Mouse (Mus musculus) right cerebral cortex, postnatal 10 days (tissue): ENCODE results near the gene Fbxl18.
"Not testable (repeated sequence)": the region's sequence is repeated elsewhere in the genome, so short reads cannot be mapped to it uniquely, and the experiment has no call there.

ENCODE experiments used
- DNase-seq, 2 experiments: peaks; one replicate each; pipeline ENCODE4 v3.0.0; 2021; ENCODE audit warnings: low spot score in 2 of 2

Fbxl18 gene

DNA sequence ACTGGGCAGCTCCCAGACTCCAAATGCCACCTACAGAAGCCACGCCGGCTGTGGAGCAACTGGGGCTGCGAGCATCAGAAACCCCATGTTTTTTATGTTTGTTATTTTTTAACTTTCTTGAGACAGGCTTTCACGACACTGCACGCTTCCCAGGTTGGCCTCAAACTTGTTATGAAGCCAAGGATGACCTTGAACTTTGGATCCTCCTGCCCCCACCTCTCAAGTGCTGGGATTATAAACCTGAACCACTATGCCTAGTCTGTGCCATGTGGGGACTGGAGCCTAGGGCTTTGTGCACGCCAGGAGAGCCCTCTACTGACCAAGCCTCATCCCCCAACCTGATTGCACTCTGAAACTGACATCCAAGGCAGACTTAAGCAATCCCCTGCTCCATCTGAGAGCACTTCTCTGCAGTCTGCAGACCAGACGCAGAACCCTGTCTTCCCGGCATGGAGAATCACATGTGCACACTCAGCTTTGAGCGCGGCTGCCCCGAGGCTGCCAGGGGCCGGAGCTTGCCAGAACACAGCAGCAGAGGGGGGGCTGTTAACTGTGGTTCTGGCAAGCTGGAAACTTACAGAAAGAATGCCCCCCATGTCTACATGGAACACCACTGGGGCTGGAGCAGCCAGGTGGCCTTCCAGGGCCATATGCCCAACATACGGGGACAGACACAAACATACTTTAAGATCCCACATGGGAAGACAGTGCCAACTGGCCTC, 20.3 kb downstream of the Fbxl18 start:
- DNase-seq = peak in 1 of 2 experiments; percentile 40

DNA sequence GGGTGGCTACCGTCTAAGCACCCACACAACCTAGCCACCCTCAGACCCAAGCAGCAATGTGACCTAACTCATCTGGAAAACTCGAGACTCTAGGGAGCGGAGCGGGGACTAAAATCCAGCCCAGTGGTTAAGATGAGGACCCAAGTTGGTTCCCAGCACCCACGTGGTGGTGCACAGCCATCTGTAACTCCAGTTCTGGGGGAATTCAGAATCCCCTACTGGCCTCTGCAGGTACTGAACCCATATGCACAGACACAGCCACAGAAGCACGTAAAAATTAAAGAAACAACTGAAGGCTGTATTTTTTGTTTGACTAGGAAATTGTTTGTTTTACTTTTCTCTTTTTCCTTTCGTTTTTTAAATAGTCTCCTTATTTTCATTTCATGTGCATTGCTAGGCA, 21.5 kb downstream of the Fbxl18 start:
- no peak for DNase-seq

DNA sequence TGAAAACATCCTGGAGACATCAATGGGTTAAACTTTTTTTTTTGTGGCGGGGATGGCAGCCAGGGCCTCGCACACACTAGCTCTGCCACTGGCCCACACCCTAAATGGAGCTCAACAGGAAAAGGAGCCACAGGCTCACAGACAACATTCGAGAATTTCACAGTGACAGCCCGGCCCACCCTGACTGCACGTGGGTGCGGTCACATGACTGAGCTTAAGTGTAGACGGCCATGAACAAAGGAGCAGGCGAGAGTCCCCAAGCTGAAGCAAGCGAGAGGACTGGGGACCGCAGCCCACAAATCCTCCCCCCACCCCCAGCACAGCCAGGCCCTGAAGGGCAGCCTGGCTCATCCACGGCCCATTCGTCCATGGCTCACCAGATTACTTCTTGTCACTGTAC, 23.5 kb downstream of the Fbxl18 start:
- DNase-seq = peak in 1 of 2 experiments; percentile 26

DNA sequence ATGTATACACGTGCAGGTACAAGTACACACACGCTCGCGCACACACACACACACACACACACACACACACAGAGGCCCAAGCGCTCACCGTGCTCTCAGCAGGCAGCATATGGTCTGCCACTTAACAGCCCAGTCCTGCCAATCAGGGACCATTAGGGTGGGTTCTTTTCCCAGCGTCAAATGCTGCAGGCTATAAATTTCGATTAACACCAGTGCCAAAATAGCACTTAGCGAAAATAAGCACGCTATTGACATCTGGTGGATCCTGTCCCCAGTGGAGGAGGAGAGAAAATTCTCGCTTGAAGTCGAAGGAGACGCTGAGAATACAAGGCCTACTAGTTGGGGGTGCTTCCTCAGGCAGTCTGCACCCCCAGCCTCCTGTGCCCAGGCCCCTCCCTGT, 25.8 kb downstream of the Fbxl18 start:
- peak; percentile 53 to 74 for DNase-seq

DNA sequence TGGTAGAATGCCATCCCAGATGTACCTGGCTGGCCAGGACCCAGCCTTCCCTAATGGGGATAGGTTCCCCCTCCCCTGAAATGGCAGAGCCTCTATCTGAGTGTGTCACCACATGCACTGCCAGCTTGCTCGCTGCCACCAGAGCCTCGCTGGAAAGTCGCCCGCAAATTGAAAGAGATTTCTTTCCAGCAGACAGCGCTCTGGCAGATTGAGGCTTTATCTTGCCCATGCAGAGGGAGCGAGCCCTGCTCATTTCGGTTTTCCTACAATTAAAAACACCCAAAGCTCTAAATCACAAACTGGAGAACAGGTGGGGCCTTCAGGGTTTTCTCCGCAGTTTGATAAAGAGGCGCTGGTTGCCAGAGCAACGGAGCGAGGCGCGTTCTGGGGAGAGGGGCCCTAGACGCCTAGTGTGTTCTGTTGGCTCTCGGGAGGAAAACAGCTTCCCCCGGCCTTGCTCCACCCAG, 37.4 kb downstream of the Fbxl18 start:
- peak; percentile 91 to 92 for DNase-seq

DNA sequence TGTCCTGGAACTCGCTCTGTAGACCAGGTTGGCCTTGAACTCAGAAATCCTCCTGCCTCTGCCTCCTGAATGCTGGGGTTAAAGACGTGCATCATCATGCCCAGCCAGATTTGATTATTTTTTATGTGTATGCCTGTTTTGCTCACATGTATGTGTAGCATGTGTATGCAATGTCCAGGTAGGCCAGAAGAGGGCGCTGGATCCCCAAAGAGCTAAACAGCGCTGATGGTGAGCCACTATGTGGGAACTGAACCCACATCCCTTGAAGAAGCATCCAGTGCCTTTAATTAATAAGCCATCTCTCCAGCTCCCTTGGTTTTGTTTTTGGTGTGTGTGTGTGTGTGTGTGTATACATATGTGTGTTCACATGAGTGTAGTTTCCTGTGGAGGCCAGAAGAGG, 38.8 kb downstream of the Fbxl18 start:
- no peak for DNase-seq

DNA sequence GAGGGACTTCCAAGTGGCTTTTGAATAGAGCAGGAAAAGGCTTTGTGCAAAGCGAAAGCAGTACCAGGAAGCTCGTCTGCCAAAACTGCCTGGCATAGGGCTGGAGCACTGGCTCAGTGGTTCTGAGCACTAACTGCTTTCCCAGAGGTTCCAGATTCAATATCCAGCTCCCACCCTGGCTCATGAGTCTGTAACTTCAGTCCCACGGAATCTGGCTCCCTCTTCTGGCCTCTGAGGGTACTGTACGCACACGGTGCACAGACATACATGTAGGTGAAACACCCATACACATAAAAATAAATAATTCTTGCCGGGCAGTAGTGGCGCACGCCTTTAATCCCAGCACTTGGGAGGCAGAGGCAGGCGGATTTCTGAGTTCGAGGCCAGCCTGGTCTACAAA, 40.3 kb downstream of the Fbxl18 start:
- peak; percentile 82 to 86 for DNase-seq

DNA sequence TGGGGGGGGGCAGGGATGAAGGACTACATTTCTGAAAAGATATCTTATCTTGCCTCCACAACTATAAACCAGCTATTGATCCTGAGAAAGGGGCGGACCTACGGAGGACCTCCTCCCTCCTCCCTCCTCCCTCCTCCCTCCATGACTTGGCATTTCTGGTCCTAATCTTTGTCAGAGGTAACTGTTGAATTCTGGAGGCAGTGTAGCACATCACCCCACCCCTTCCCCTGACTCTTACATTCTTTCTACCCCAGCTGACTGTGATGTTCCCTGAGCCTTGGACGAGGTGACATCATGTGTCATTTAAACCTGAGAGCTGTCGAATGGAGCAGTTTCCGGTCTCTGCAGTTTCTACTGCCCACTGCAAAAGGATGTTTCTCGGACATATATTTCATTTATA, 41.6 kb downstream of the Fbxl18 start:
- DNase-seq = no peak

DNA sequence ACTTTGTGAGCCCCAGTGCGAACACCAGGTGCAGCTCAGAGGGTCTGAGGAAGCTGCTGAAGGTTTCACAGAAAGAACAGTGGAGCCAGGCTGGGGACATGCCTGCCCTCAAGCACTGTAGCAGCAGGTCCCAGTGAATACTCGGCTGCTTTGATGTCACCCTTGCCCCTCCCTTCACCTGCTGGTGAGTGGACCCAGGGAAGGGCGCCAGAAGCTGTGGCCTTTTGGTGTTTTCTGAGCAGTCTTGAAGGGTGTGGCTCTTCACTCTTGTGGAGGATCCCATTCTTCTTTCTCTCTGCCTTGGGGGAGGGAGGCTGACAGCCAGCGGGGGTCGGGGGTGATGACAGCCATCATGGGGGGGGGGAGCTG, 43.6 kb downstream of the Fbxl18 start:
- no peak for DNase-seq

DNA sequence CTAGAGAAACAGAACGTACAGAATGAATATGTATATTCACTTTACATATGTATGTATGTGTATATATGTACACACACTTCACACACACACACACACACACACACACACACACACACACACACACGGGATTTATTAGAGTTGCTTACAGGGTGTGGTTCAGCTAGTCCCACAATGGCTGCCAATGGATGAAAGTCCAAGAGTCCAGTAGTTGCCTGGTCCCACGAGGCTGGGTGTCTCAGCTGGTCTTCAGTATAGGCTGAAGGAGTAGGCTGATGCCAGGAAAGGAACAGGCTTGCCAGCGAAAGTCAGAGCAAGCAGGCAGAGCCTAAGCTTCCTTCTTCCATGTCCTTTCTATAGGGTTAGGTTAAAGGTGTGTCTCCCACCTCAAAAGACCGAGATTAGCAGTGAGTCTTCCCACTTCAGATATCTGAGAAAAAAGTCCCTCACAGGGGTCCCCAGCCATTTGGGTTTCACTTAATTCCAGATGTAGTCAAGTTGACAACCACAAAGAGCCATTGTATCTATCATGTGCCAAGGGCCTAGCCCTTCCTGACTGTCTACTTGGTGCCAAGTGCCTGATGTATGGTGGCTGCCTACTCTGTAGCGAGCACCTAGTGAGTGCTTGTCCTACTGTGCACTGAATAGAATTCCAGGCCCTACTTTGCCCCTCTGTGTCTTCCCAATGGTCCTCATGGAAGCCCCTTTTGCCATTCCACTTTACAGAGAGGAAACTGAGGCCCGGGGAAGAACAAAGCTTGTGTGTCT, 44.1 kb downstream of the Fbxl18 start:
- no peak for DNase-seq

DNA sequence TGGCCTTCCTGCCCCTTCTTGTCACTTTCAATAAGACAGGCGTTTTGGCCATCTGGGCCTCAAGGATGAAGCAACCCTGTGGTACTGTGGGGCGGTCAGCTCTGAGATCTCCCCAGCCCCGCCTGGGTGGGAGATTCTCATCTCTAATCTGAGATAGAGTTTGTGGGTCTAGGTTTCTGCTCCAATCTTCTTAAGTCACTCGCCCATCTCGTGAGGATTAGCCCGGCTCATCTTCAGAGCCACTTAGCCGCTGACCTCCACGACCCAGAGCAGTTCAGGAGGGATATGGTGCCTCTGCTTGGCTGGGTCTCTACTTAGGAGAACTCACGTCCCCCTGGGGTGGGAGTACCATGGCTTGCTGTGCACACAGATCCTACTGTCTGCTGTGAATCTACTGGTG, 44.7 kb downstream of the Fbxl18 start:
- no peak for DNase-seq

DNA sequence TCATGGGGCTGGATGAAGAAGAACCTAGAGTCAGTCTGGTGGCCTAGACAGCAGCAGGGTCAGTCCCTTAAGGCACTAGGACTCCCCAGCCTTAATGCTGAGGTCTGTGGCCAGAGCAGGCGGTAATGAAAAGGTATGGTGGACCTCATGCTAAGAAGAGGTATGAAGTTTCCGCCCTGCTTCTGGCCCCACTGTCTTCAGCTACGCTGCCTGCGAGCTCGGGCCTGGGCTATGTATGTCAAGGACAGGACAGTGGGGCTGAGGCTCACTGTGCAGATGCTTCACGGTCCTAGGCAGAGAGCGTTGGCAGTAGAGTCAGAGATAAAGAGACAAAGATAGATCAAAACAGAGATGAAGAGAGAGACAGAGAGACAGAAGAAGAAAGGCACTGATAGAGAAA, 46.3 kb downstream of the Fbxl18 start:
- DNase-seq = no peak

DNA sequence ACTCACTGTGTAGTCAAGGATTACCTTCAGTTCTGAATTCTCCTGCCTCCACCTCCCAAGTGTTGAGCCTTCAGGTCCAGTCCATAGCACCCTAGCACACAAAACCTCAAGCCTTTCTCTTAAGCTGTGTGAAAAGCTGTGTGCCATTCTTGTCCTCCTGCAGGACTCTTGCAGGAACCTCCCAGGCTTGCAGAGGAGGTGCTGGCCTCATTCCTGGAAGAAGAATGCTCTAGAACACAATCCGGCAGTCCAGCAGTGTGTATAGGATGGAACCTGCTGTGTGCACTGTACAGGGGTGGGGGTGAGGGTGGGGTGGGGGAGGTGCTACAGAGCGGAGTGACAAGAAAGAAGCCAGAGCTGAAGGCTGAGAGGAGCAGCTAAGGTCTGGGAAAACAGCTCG, 47.1 kb downstream of the Fbxl18 start:
- DNase-seq = no peak

DNA sequence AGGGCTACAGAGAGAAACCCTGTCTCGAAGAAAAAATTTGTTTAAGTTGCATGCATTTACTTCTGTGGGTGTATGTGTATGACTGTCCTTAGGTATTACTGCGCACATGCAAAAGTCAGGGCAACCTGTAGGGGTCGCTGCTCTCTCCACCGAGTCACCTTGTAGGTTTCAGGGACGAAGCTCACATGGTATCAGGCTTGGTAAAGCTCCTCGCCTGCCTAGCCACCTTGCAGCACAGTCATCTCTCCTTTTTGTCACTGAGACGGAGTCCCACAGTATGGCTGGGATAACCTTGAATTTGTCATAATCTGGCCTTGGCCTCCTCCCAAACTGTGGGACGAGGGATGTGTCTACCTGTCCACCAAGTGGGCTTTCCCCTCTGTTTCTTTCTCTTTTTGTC, 50.8 kb downstream of the Fbxl18 start:
- no peak for DNase-seq

DNA sequence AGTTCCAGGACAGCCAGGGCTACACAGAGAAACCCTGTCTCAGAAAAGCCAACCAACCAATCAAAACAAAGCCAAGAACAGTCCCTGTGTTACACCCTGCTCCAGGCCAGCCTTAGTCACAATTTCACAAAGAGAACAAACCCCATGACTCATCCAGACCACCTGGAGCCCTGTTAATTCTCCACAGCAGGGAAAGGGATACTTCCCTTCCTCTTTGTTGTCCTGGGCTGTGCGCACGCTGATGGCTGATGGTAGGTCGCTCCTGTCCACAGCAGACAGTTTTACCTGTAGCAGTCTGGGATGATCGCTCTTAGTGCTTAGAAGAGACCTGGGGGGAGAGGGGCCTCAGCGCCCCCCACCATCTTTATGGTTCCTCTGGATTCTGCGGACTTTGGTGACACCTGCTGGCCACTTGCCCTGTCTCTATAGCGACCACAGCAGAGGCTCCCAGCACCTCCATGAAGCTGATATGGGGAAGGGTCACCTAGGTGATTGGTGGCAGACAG, 53.0 kb downstream of the Fbxl18 start:
- DNase-seq = no peak

DNA sequence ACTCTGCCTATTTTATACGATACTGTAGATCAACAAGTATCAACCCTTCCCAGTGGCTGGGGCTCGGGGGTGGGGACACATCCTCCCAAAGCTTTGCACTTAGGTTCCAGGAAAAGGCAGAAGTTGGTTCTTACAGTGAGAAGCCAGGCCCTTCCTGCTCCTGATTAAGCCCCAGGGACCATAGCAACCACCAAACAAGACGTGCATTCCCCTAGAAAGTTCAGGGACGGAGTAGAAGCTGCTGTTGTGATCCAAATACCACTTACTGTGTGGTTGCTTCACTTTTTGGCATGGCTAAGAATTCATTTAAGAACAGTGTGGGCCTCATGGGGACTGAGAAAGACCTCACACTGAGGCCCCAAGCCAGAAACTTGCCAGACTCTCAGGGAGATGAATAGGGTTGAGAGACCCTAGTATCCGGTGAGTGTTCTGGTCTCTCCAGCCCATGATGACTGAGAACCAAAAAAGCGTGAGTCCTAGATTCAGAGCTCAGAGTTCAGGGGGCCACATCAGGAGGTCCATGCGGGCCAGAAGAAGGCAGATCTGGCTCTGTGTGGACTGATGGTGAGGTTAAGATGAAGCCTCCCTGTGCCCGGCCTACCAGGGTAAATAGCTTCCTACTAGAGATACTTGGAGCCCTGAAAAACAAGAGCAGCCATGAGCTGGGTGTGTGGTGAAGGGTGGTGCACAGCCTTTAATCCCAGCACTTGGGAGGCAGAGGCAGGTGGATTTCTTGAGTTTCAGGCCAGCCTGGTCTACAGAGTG, 53.7 kb downstream of the Fbxl18 start:
- no peak for DNase-seq

DNA sequence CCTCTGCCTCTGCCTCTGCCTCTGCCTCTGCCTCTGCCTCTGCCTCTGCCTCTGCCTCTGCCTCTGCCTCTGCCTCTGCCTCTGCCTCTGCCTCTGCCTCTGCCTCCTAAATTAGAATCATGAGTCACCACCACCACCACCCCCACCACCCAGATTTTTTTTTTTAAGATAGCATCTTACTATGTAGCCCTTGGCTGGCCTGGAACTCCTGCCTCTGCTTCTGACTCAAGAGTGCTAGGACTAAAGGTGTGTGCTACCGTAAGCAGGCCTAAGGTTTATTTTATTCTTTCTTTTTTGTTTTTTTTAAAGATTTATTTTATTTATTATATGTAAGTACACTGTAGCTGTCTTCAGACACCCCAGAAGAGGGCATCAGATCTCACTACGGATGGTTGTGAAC, 57.8 kb downstream of the Fbxl18 start:
- DNase-seq = not testable (repeated sequence)

DNA sequence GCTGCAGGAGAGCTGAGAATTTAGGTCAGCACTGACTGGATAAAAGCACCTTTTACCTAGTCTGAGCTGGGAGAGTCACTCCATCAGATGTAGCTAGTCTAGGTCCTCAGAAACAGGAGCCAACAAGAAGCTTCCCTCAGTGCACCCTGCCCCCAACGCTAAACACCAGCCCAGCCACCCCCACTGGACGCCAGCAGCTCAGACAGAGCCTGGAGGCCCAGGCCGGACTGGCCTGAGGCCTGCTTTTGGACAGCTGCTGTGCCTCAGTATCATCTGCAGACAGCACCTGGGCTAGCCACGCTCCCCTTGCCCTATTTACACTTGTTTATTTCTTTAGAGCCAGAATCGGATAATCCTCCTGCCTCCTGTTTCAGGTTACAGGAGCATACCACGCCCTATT, 58.3 kb downstream of the Fbxl18 start:
- DNase-seq = no peak

DNA sequence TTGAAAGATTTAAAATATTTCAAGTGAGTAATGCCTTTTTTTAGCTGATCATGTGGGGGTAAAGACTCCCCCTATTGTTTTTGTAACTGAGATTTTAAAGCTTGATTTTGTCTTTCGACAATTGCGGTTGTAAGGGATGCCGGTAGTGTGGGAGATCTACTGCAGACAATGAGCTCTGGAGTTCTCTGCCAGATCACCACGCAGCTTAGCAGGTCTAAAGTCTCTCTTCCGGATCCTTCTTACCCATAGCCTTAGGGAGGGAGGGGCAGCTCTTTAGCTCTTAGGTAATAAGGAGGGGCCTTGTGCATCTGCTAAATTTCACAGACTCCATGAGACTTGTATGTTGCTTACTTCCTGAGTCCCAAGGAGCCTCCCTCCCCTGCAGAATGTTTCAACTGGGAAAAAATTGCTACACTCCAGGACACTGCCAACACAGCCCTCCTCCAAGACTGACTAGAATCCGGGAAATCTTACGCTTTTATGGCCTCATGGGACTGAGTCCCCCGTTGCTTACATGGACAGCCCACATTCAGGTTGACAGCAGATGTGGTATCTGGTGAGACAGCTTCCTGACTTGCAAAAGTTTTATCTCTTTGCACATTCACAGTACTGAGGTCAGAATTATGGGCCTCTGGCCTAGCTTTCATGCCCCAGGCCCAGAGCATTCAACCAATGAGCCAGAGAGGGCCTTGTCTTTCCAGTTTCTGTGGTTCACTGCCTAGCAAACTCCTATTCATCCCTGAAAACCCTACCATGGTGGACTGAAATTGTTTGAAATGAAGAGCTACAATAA, 61.4 kb downstream of the Fbxl18 start:
- no peak for DNase-seq

DNA sequence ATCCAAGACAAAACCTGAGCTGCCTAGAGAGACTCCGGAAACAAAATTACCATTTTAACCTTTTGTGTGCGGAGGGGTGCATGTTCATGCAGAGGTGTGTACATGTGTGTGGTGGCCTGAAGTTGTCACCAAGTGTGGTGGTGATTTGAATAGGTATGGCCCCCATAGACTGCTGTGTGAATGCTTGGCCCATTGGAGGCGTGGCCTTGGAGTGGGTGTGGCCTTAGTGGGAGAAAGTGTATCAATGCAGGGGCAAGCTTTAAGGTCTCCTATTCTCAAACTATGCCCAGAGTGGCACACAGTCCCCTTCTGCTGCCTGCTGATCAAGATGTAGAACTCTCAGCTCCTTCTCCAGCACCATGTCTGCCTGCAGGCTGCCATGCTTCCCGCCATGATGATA, 69.1 kb downstream of the Fbxl18 start:
- no peak for DNase-seq

DNA sequence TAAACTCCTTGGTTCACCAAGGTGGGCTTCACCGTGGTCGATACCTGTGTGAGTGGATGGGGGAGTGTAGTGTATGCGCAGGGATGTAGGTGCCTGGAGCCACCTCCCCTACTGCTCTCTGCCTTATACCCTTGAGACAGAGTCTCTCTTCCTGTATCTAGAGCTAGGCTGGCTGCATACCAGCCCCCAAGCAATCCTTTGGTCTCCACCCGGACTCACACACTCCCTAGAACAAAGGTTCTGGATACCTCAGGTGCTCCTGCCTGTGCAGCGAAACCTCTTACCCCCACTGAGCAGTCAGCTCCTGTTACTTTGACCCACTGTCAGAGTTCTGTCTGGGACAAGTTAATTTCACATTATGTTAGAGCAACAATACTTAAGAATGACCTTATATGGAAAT, 69.6 kb downstream of the Fbxl18 start:
- no peak for DNase-seq

DNA sequence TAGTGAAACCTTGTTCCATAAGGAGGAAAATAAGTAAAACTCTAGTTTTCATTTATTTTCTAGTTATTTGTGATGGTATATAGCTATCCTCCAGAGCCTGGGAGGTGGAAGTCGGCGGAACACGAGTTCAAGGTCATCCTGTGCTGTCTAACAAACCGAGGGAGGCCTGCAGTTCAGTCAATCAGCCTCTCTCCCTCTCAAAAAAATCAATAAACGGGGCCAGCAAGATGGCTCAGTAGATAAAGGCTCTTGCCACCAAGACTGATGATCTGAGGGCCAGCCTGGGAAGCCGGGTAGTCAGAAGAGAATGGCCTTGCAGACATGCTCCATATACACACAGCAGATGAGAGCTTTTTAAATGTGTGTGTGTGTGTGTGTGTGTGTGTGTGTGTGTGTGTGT, 71.1 kb downstream of the Fbxl18 start:
- DNase-seq = no peak
